Mouse (Mus musculus): Measurements from ENCODE around the gene Slc7a5.

Gene Slc7a5

GRCm38 (mm10) chr8:121935341-121936294 is 28.1 kb upstream of the Slc7a5 start:
- peak; percentile 59 for DNase-seq (ENCODE audit: low read depth)

- no peak for DNase-seq (ENCODE audit: low read depth)
These were observed 27.4 kb upstream of the Slc7a5 start for GRCm38 (mm10) chr8:121934923-121935322.

DNA sequence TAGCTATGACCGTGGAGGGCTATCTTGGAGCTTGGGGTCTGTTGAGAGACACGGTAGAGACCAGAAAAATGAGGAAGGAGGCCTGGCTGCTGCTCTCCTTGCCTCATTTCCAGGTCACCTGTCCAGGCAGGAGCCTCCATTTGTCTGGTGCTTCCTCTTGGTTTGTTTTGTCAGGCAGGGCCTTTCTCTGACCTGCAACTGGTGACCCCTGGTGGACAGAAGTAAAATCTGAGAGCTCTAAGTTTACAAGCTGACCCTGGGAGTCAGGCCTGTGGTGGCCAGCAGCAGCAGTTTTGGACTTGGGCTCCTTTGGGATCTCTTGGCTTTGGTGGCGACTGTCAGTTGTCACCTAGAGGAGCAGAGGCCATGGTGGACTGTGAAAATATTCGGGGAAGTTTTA is 27.0 kb upstream of the Slc7a5 start:
- peak; percentile 71 for DNase-seq (ENCODE audit: low read depth)

- DNase-seq (ENCODE audit: low read depth), result peak; percentile 74
These were observed 25.4 kb upstream of the Slc7a5 start for GRCm38 (mm10) chr8:121932668-121933520.

- peak; percentile 88 for DNase-seq (ENCODE audit: low read depth)
These were observed 24.7 kb upstream of the Slc7a5 start for GRCm38 (mm10) chr8:121932026-121932667.

DNA sequence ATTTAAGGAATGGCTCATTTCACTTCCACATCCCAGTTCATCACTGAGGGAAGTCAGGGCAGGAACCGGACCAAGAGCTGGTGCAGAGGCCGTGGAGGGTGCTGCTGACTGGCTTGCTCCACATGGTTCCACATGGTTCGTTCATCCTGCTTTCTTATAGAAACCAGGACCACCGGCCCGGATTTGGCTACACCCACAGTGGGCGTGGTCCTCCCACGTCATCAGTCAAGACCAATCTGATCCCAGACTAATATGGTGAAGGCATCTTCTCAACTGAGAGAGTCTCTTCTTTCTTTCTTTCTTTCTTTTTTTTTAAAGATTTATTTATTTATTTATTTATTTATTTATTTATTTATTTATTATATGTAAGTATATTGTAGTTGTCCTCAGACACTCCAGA is 24.1 kb upstream of the Slc7a5 start:
- DNase-seq (ENCODE audit: low read depth), result no peak

DNA sequence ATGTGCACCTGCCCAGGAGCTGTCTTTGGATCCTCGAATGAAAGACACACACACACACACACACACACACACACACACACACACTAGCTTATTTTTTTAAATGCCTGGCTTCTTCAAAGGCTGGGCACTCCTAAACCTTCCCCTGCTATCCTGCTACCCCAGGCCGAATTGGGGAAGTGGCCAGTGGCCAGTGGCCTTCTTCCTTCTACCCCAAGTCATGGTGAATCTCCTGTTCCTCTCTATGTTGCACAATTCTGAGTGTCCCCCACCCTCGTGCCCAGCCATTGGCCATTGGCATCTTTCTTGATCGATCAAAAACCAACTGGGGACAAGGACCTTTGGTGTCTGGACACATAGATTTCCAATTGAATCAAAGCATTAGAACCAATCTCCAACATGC is 22.6 kb upstream of the Slc7a5 start:
- no peak for DNase-seq (ENCODE audit: low read depth)

- DNase-seq (ENCODE audit: low read depth), result peak; percentile 83
These were observed 19.8 kb upstream of the Slc7a5 start for GRCm38 (mm10) chr8:121927316-121927715.

DNA sequence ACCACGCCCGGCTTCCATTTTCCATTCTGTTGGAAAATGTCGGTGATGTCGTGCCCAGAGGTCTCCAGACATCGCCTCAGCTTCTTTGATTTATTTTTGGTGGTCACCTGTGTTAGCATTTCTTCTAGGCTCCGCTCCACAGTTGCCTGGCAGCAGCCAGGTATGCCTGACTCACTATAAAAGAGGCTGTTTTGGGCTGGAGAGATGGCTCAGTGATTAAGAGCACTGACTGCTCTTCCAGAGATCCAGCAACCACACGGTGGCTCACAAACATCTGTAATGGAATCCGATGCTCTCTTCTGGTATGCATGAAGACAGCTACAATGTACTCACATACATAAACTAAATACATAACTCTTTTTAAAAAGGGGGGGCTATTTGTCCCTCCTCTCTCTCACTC is 18.8 kb upstream of the Slc7a5 start:
- no peak for DNase-seq (ENCODE audit: low read depth)

DNA sequence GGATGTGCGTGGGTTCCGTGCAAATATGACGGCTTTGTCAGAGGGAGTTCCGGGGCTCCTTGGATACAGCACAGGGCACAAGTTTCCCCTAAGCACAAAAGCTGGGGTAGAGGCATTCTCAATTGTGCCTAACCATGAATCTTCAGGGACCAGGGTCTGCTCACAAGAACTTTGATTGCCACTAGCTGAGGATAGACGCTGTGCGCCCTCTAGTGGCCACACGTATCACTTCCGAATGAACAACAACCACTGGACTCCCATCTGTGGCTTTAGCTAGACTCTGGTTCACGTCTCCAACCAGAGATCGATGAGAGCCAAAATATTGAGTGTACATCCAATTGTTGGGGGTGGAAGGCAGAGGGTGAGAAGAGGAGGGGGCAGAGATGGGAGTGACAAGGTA is 18.1 kb upstream of the Slc7a5 start:
- DNase-seq (ENCODE audit: low read depth), result peak; percentile 92

DNA sequence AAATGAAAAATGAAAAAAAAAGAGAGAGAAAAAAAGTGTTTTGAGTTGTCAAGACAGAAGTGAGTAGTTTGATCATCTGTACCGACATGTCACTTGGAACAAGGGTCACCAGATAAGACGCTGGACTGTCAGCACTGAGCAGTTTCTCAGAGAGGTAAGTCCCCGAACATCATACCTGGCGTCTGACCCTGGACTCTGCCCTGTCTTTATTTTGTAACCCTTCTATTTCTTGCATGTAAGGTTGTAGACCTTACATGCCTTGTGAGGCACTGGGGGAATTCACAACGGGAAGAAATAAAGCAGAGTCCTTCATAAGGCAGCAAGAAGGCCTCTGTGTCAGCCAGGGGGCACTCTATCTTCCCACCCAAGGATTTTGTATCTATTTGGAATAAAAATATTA is 17.2 kb upstream of the Slc7a5 start:
- no peak for DNase-seq (ENCODE audit: low read depth)

GRCm38 (mm10) chr8:121922101-121922500 is 14.6 kb upstream of the Slc7a5 start:
- peak; percentile 75 for DNase-seq (ENCODE audit: low read depth)

DNA sequence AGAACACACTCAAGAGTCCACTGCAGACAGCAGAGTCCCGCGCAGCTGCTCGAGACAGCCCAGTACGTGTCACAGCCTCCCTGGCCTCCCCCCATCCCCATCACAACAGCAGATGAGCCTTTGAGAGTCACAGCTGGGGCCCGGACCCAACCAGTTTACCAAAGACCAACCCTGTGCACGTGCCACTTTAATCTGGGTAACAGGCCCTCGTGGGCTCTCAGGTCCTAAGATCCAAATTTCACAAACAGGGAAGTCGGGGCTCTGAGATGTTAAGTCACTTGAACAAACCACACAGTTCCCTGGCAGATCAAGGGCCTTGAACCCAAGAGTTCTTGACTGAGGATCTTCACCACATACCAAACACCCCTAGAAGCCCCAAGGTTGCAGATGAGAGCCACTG is 14.1 kb upstream of the Slc7a5 start:
- DNase-seq (ENCODE audit: low read depth), result no peak

DNA sequence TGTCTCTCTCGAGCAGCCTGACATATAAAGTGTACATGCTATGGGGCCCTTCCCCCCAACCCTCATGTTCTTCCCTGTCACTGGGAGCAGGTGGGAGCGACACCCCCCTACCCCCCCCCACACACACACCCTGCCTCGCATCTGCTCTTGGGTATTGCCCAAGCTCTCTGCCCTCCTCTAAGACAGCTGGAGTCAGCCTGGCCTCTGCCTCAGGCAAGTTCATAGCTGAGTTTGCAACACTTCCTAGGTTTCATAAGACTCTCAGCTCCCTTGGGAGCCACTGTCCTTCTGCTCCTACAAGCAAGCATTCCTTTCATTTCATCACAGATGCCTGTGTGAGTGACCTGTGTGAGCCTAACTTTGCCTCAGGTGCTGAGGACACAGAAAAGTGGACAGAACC is 12.2 kb upstream of the Slc7a5 start:
- peak; percentile 87 for DNase-seq (ENCODE audit: low read depth)

DNA sequence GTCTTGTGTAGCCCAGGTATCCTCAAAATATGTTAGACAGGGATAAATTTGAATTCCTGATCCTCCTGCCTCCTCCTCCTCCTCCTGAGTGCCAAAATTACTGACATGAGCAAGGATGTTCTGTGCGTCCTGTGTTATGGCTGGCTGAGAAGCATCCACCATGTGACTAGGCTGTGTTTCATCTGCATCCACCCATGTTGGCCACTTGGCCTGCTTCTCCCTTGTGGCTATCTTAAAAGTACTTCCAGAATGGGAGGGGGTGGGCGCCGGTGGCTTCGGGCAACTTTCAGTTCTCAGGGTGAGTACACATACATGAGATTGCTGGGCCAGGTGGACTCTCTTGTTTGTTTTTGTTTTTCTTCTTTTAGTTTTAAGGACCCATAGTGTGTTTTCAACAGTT is 11.7 kb upstream of the Slc7a5 start:
- no peak for DNase-seq (ENCODE audit: low read depth)

DNA sequence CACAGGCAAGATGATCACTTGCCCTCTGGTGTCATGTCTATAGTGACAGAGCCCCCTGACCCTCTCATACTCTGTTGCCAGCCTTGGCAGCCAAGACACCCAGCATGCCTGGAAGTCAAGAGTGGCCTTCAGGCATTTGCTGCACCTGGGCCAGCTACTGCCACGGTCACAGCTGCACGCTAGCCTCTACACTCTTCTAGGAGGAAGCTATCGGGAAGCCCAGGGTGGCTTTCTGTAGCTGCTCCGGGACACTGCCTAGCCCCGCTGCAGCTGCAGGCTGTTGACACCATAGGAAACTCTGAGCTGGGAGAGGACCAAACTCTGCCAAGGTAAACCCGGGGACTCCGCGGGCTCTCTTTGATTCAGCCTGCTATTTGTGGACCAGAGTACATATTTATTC is 5.9 kb upstream of the Slc7a5 start:
- no peak for DNase-seq (ENCODE audit: low read depth)

DNA sequence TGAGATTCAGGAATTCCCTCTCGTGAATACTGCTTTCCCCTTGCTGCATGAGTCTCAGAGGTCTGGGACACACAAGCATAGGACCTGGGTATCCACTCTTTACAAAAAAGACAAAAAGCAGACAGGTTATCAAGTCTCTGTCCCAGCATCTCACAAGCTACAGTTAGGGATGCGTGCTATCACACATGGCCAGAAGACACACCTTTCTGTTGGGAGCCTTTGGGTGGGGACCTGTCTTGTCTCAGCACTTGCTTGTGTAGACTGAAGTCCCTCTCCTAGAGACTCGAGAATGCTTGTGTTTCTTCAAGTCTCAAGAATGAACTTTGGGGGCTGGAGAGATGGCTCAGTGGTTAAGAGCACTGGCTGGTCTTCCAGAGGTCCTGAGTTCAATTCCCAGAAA is 5.3 kb upstream of the Slc7a5 start:
- no peak for DNase-seq (ENCODE audit: low read depth)

GRCm38 (mm10) chr8:121911987-121912386 is 4.5 kb upstream of the Slc7a5 start:
- DNase-seq (ENCODE audit: low read depth), result no peak

DNA sequence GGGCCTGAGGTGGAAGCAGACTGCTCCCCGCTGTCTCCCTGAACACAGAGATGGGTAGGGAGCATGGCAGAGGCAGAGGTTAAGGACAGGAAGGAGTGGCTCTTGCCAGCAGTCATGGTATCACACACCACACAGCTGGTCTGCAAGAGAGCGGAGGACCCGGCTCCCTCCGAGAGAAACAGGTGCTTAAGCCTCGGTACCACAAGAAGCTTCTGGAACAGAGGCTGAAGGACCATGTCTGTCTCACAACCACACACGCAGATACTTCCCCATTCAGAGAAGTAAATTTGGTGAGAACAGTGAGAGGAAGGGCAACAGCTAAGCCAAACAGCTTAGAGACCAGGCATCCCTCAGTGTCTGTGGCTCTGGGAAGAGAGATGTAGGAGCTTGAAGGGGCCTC is 3.9 kb upstream of the Slc7a5 start:
- no peak for DNase-seq (ENCODE audit: low read depth)

- peak; percentile 93 for DNase-seq (ENCODE audit: low read depth)
These were observed 2.2 kb upstream of the Slc7a5 start for GRCm38 (mm10) chr8:121909663-121910062.

- DNase-seq (ENCODE audit: low read depth), result no peak
These were observed 1.7 kb upstream of the Slc7a5 start for GRCm38 (mm10) chr8:121909148-121909541.

- no peak for DNase-seq (ENCODE audit: low read depth)
These were observed 1.1 kb upstream of the Slc7a5 start for GRCm38 (mm10) chr8:121908378-121909147.

Data from NIH3T3 (cell line).